Comparison of ENCODE assay signal across 9 mouse cellular contexts in the genomic region with DNA sequence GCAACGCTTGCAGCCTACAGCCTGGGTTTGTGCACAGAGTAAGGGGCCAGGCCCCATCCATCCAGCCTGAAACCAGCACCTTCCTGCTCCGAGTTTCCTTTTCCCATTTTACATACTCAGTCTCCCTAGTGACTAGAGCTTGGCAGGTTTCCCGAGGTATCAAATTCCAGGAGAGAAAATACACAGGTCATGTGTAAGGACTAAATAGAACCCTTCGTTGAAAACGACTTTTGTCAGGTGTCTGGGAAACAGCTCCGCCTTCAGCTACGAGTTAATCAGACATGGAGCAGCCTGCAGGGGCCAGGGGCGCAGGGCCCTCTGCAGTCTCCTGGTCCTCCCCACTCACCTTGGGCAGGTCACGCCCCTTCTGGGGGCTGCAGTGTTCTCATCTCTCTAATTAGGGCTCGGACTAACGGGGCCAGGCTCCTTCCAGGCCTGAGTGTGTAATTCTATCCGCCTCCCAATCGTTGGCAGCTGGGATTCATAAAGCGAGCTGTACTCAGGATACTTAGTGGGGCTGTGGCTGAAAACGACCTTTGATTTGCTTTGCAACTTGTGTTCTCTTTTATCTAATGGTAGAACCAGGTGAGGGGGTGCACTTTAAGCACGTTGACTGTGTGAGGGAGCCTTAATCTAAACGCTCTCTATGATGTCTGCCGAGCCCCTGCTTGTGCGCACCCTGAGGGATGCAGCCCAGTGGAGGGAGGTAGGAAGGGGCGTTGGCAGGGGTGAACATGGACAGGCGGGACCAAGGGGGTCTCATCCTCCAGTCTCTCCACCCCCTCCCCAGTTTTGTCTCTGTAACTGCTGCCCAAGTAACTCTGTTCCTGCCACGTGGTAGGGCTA.
A peak's percentile ranks its signal among the peaks of the same experiment; 100 is the strongest.
DNase-seq lines count a peak whose midpoint lies in the region; ATAC-seq and TF ChIP-seq lines count a peak whose summit lies in the region.
"Had no signal": no experiment of that assay in that cellular context is flagged by ENCODE, and none has a peak within 500 bp of the region (broad histone marks: within the 10 kb centered on the region; RNA-seq: fewer than 3 reads in every experiment).

No protein-coding gene starts in this region.

- H3K4me2 ChIP-seq in midbrain, postnatal 0 days (ENCODE audit: low read depth, low read length, poor library complexity, severe bottlenecking) = no peak overlapping the region
- H3K4me2 ChIP-seq in kidney, embryonic 14.5 days (replicated peaks; ENCODE audit: low read depth, low read length) = peak overlapping the region; percentile 18; the same call in 1 of the 2 replicates
- peak overlapping the region; percentile 13; the same call in 1 of the 2 replicates for H3K4me2 ChIP-seq in stomach, embryonic 14.5 days (replicated peaks; ENCODE audit: low read depth, low read length)
- H3K4me2 ChIP-seq: midbrain, embryonic 12.5 days had no signal

- no peak for ATAC-seq in midbrain, postnatal 0 days (ENCODE audit: low FRiP score)
- peak; percentile 81 for ATAC-seq in kidney, embryonic 14.5 days (ENCODE audit: low FRiP score, low TSS enrichment)
- ATAC-seq in stomach, embryonic 14.5 days (ENCODE audit: insufficient number of reproducible peaks, insufficient read depth, low FRiP score, low read depth) = peak; percentile 43; the same call in 1 of the 2 replicates

- no peak overlapping the region for H3K4me3 ChIP-seq in midbrain, embryonic 10.5 days
- no peak overlapping the region for H3K4me3 ChIP-seq in midbrain, postnatal 0 days (ENCODE audit: low read depth, low read length)
- H3K4me3 ChIP-seq in kidney, embryonic 14.5 days (ENCODE audit: low read length) = no peak overlapping the region
- H3K4me3 ChIP-seq in stomach, embryonic 14.5 days (ENCODE audit: low read depth, low read length) = no peak overlapping the region
- H3K4me3 ChIP-seq: midbrain, embryonic 12.5 days had no signal

- peak overlapping the region; percentile 13; the same call in 1 of the 2 replicates for H3K27ac ChIP-seq in midbrain, embryonic 10.5 days (replicated peaks)
- H3K27ac ChIP-seq in midbrain, postnatal 0 days (ENCODE audit: low read depth, low read length) = no peak overlapping the region
- peak overlapping the region; percentile 79 for H3K27ac ChIP-seq in kidney, embryonic 14.5 days (ENCODE audit: low read depth, low read length)
- H3K27ac ChIP-seq in stomach, embryonic 14.5 days (ENCODE audit: low read length) = peak overlapping the region; percentile 78
- H3K27ac ChIP-seq: midbrain, embryonic 12.5 days had no signal

- H3K4me1 ChIP-seq in midbrain, embryonic 10.5 days = peaks cover 20% of the 10 kb centered on the region
- peaks cover 7% of the 10 kb centered on the region; the same call in 1 of the 2 replicates for H3K4me1 ChIP-seq in midbrain, postnatal 0 days (ENCODE audit: insufficient read depth, low read length)
- peaks cover 33% of the 10 kb centered on the region for H3K4me1 ChIP-seq in kidney, embryonic 14.5 days (ENCODE audit: control insufficient read depth, insufficient read depth, low read length)
- peaks cover 27% of the 10 kb centered on the region for H3K4me1 ChIP-seq in stomach, embryonic 14.5 days (ENCODE audit: control insufficient read depth, insufficient read depth, low read length)

- no peaks in the 10 kb centered on the region for H3K9me3 ChIP-seq in midbrain, embryonic 10.5 days (replicated peaks)
- H3K9me3 ChIP-seq in midbrain, postnatal 0 days (ENCODE audit: low read length) = no peaks in the 10 kb centered on the region
- H3K9me3 ChIP-seq in kidney, embryonic 14.5 days (ENCODE audit: control insufficient read depth, low read length) = no peaks in the 10 kb centered on the region
- no peaks in the 10 kb centered on the region for H3K9me3 ChIP-seq in stomach, embryonic 14.5 days (ENCODE audit: control insufficient read depth, low read depth, low read length)
- H3K9me3 ChIP-seq: midbrain, embryonic 12.5 days had no signal

- DNase-seq in gastrocnemius, adult 18-20 months (ENCODE audit: low spot score) = peak; percentile 64
- DNase-seq in gastrocnemius, postnatal 4 days (ENCODE audit: low spot score in 2 of 2) = no peak
- DNase-seq in midbrain, embryonic 10.5 days (ENCODE audit: low spot score) = no peak
- no peak for DNase-seq in midbrain, postnatal 0 days (ENCODE audit: low spot score)
- DNase-seq in urinary bladder, postnatal 36 days (ENCODE audit: low spot score in 2 of 2) = no peak
- DNase-seq in right cerebral cortex, adult 2 months (ENCODE audit: low spot score in 2 of 2) = no peak

- H3K9ac ChIP-seq in midbrain, postnatal 0 days (replicated peaks; ENCODE audit: low read length, poor library complexity, severe bottlenecking) = no peak overlapping the region
- no peak overlapping the region for H3K9ac ChIP-seq in kidney, embryonic 14.5 days (ENCODE audit: low read depth, low read length)
- H3K9ac ChIP-seq in stomach, embryonic 14.5 days (replicated peaks; ENCODE audit: low read depth, low read length) = no peak overlapping the region
- H3K9ac ChIP-seq: midbrain, embryonic 12.5 days had no signal

- WGBS in midbrain, embryonic 10.5 days = 59% methylated on average over 22 of the region's 22 CpGs
- 62% methylated on average over 22 of the region's 22 CpGs for WGBS in midbrain, postnatal 0 days
- WGBS in kidney, embryonic 14.5 days = 18% methylated on average over 22 of the region's 22 CpGs
- 21% methylated on average over 22 of the region's 22 CpGs for WGBS in stomach, embryonic 14.5 days

- no peak for TF ChIP-seq CTCF in midbrain, postnatal 0 days (IDR thresholded peaks at IDR 0.05)

- peaks cover 10% of the 10 kb centered on the region; the same call in 1 of the 2 replicates for H3K27me3 ChIP-seq in midbrain, embryonic 10.5 days (ENCODE audit: low read depth, poor library complexity, severe bottlenecking)
- H3K27me3 ChIP-seq in midbrain, postnatal 0 days (ENCODE audit: insufficient read depth, low read length) = no peaks in the 10 kb centered on the region
- H3K27me3 ChIP-seq in kidney, embryonic 14.5 days (ENCODE audit: control insufficient read depth, insufficient read depth, low read length) = no peaks in the 10 kb centered on the region
- H3K27me3 ChIP-seq in stomach, embryonic 14.5 days (ENCODE audit: control insufficient read depth, insufficient read depth, low read length) = no peaks in the 10 kb centered on the region

- no peaks in the 10 kb centered on the region for H3K36me3 ChIP-seq in midbrain, embryonic 10.5 days
- no peaks in the 10 kb centered on the region for H3K36me3 ChIP-seq in midbrain, postnatal 0 days (ENCODE audit: insufficient read depth, low read length)
- no peaks in the 10 kb centered on the region for H3K36me3 ChIP-seq in kidney, embryonic 14.5 days (ENCODE audit: control insufficient read depth, insufficient read depth, low read length)
- H3K36me3 ChIP-seq in stomach, embryonic 14.5 days (ENCODE audit: control insufficient read depth, insufficient read depth, low read length) = no peaks in the 10 kb centered on the region
- H3K36me3 ChIP-seq: midbrain, embryonic 12.5 days had no signal
